Mouse (Mus musculus): ENCODE measurements around the gene Bcat1. TPM values are rescaled to one million over a fixed set of nuclear protein-coding genes. Genes with fewer than 3 reads are reported as not detected.

The Bcat1 gene
- total RNA-seq (2018; cell fraction: chromatin; rRNA removed): 1 to 10 TPM in 1 of 26 experiments, under 1 TPM in 1, not detected in 24; 0.25 to 5.5 TPM
- under 1 TPM in 5 of 26 experiments, not detected in 21; 0.15 to 0.44 (median 0.19) TPM for total RNA-seq (2018; cell fraction: cytosol; rRNA removed)
- total RNA-seq (2018; cell fraction: nucleus; rRNA removed): under 1 TPM in 2 of 26 experiments, not detected in 24; 0.17 to 0.96 TPM
- polyA plus RNA-seq (2018): not detected in 3 replicates

DNA sequence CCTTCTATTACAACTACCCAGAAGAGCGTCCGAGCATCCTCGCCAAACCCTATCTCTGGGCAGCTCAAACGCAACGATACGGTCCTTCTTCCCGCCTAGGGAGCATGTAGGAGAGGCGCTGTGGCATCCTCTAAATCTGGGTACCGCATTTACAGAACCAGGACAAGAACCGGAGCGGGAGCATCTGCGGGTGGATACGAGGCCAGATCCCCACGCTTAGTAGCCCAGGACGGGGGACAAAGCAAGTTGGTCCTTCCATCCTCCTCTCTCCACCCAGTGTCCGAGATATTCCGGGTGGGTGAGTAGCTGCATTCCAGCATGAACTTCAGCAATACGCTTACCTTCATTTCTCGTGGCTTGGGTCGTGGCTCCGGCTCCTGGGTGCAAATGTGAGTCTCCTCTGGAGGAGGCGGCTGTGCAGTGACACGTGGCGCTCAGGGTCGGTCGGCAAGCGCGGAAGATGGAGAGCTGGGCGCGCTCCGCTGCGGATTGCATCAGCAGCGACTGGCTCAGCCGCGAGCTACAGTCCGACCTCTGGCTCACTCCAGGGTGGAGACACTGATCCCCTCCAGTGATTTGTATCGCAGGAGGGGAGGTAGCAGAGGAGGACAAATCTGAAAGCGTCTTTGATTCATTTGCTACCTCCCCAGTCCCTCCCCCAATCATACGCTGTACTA is at the start of gene Bcat1:
Gene Bcat1, minus strand, starts transcription at position 637 of the 677 bp plus-strand sequence.
- Histone ChIP-seq H3K27ac (no peak within 1 kb of the TSS), H3K4me3 (ENCODE audit: inconsistent target) (peak within 1 kb of the TSS; percentile 15), H3K36me3 (ENCODE audit: inconsistent target) (no peaks in the 10 kb centered on the region), H3K79me2 (ENCODE audit: inconsistent target) (no peaks in the 10 kb centered on the region)
- 4% methylated on average over 39 of the region's 39 CpGs for WGBS (ENCODE audit: missing documents)

- no peaks in the 10 kb centered on the region for H3K36me3 ChIP-seq (ENCODE audit: inconsistent target)
- H3K4me3 ChIP-seq (ENCODE audit: inconsistent target): no peak overlapping the region
- peaks cover 87% of the 10 kb centered on the region for H3K79me2 ChIP-seq (ENCODE audit: inconsistent target)
- no peak overlapping the region for H3K27ac ChIP-seq
- WGBS (ENCODE audit: missing documents): 86% methylated on average over 7 of the region's 7 CpGs
These were observed 49.7 kb upstream of the Bcat1 start for GRCm38 (mm10) chr6:145125591-145126113.

DNA sequence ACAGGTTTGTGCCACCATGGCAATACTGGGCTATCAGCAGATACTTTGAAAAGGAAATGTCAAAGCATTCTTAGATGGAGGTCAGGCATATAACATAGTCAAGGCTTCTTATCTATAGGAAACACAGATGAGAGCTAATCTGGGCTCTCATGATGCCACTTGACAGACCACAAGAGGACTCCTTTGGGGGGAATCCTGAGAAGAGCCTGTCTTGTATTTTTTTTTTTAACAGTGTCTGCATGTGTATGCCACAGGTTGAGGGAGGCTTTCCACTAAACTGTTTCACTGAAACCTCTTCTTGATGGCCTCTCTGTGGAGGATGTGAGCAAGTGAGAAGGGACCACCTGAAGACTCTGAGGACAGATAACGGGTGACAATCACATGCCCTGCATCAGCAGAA is 48.6 kb upstream of the Bcat1 start:
- Histone ChIP-seq H3K27ac (no peak overlapping the region), H3K79me2 (ENCODE audit: inconsistent target) (peaks cover 76% of the 10 kb centered on the region), H3K4me3 (ENCODE audit: inconsistent target) (no peak overlapping the region), H3K36me3 (ENCODE audit: inconsistent target) (no peaks in the 10 kb centered on the region)
- 93% methylated on average over 1 of the region's 1 CpGs for WGBS (ENCODE audit: missing documents)

DNA sequence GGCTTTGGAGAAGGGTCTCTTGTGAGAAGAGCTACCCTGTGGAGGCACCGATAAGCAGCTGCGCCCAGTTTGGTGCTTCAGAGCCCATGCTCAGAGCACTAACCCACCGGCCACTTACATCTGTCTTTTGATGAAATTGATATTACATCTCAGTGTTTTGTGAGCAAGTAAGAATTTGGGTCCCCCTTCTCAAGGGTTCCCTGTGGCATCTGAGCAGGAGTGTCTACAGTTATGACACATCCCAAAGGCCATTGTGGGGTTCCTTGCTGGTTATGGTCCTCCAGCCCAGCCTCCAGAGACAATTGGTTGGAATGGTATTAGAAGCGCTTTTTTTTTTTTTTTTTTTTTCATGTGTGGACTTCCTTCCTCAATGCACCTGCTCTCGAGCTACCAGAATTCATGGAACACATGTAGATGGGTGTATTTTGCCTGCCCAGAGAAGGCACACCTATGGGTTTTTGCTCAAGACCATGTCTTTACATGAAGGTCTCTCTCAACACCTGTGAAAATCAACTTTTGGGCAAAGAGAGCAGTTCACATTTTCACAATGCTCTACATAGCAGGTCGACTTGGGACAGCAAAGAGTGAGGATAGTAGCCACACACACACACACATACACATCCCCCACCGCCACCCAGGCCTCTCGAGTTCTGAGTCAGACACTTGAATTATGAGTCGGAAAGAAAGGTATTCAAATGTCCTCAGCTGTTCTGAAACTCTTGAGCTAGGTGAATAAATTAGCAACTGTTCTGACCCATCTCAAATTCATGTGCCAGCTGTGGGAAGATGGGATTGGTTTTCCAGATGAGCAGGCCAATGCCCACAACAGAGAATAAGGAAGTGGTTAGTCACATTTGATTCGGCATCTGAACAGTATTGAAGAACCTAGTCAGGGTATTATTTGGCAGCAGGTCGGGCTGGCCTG is 47.4 kb upstream of the Bcat1 start:
- Histone ChIP-seq H3K36me3 (ENCODE audit: inconsistent target) (no peaks in the 10 kb centered on the region), H3K79me2 (ENCODE audit: inconsistent target) (peaks cover 64% of the 10 kb centered on the region), H3K4me3 (ENCODE audit: inconsistent target) (peak overlapping the region; percentile 85), H3K27ac (peak overlapping the region; percentile 95)
- 11% methylated on average over 11 of the region's 11 CpGs for WGBS (ENCODE audit: missing documents)

- 5% methylated on average over 8 of the region's 8 CpGs for WGBS (ENCODE audit: missing documents)
- peaks cover 56% of the 10 kb centered on the region for H3K79me2 ChIP-seq (ENCODE audit: inconsistent target)
- peak overlapping the region; percentile 95 for H3K27ac ChIP-seq
- H3K4me3 ChIP-seq (ENCODE audit: inconsistent target): peak overlapping the region; percentile 85
- no peaks in the 10 kb centered on the region for H3K36me3 ChIP-seq (ENCODE audit: inconsistent target)
These were observed 46.6 kb upstream of the Bcat1 start for GRCm38 (mm10) chr6:145122423-145123059.

DNA sequence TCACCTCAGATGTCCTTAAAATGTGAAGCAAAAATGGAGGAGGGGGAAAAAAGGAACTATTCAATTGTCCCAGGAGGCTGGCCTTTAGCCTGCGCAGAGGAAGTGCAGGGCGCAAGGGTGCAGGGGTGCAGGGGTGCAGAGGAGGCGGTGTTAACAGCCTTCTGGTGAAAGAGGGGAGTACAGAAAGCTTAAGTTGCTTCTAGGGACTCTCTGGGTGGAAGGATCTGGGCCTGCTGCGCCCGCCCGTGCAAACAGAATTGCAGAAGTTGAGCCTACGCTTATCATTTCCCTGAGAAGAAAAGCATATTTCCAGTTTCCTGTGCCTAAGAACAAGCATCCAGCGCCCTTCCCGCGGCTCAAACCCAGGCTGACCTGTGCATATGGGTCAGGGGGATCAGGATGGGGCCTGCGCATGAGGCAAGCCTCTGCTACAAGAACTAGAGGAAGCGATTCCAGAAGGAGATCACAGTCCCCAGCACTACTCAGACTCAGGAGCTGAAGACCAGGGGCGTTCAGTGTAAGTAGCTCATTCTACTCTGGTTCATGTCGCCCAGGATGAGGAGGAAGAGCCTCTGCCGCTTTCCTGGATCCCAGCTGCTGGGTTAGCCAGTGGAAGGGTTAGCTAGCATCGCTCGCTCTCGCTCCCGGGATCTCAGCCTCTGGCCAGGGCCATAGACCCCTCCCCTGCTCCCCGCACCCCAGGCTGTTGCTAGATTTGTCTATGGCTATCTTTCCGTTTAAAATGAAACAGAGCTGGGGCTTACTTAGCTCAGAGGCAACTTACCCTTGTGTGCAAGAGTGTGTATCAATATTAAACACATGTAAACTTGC is 45.8 kb upstream of the Bcat1 start:
- Histone ChIP-seq H3K79me2 (ENCODE audit: inconsistent target) (peaks cover 48% of the 10 kb centered on the region), H3K36me3 (ENCODE audit: inconsistent target) (no peaks in the 10 kb centered on the region), H3K27ac (peak overlapping the region; percentile 95), H3K4me3 (ENCODE audit: inconsistent target) (peak overlapping the region; percentile 85)
- WGBS (ENCODE audit: missing documents): under 1% methylated on average over 21 of the region's 21 CpGs

- H3K79me2 ChIP-seq (ENCODE audit: inconsistent target): peaks cover 40% of the 10 kb centered on the region
- peak overlapping the region; percentile 85 for H3K4me3 ChIP-seq (ENCODE audit: inconsistent target)
- peak overlapping the region; percentile 95 for H3K27ac ChIP-seq
- H3K36me3 ChIP-seq (ENCODE audit: inconsistent target): no peaks in the 10 kb centered on the region
- 7% methylated on average over 18 of the region's 18 CpGs for WGBS (ENCODE audit: missing documents)
These were observed 45.0 kb upstream of the Bcat1 start for GRCm38 (mm10) chr6:145120787-145121589.

- peaks cover 31% of the 10 kb centered on the region for H3K79me2 ChIP-seq (ENCODE audit: inconsistent target)
- 95% methylated on average over 2 of the region's 2 CpGs for WGBS (ENCODE audit: missing documents)
- H3K27ac ChIP-seq: no peak overlapping the region
- H3K4me3 ChIP-seq (ENCODE audit: inconsistent target): no peak overlapping the region
- H3K36me3 ChIP-seq (ENCODE audit: inconsistent target): no peaks in the 10 kb centered on the region
These were observed 44.1 kb upstream of the Bcat1 start for GRCm38 (mm10) chr6:145120086-145120485.

DNA sequence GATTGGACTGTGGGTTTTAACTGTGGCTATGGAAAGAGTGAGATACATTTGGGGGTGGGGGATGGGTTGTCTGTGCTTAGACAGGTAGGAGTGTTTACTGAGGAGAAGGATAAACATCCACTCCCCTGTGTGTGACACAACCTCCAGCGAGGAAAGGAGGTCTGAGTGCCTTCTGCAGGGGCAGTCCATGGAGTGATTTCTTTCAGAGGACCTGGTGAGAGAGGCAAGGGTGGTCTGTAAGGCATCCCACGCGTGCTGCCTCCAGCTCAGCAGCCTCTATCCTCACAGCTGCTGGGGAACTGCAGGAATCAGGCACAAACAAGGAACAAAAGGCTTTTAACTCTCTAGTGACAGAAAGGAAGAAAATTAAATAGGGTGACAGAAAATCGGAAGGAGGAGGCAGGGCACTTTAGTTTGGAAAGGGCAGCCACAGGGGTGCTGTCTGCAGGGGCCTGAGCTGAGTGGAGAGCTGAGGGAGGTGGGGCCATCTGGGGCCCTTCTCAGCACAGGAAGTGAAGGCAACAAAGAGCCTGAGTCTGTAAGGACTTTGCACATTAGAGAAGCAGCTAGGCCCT is 40.2 kb upstream of the Bcat1 start:
- no peaks in the 10 kb centered on the region for H3K79me2 ChIP-seq (ENCODE audit: inconsistent target)
- 94% methylated on average over 4 of the region's 4 CpGs for WGBS (ENCODE audit: missing documents)
- H3K36me3 ChIP-seq (ENCODE audit: inconsistent target): no peaks in the 10 kb centered on the region
- peak overlapping the region; percentile 34 for H3K27ac ChIP-seq
- no peak overlapping the region for H3K4me3 ChIP-seq (ENCODE audit: inconsistent target)

DNA sequence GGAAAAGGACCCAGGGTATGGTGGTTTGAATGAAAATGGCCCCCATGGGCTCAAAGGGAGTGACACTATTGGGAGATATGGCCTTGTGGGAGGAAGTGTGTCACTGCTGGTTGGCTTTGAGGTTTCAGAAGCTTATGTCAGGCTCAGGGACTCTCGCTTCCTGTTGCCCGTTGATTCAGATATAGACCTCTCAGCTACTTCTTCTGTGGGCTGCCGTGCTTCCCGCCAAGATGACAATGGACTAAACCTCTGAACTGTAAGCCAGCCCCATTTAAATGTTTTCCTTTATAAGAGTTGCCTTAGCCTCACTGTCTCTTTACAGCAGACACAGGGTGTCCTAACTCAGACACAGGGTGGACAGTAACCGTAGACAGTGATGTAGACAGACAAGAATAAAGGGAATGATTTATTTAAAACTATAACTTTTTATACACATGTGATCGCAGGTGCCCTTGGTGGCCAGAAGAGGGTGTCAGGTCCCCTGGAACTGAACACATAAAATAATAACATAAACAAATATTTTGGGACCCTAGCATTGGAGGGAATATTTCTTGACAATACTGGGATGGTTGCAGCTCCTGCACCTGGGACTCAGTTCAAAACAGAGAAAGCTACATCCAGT is 39.6 kb upstream of the Bcat1 start, which contains the start of gene Lrmp:
Gene Lrmp, plus strand, starts transcription at position 178 of the 622 bp plus-strand sequence.
- Histone ChIP-seq H3K4me3 (ENCODE audit: inconsistent target) (no peak within 1 kb of the TSS), H3K36me3 (ENCODE audit: inconsistent target) (no peaks in the 10 kb centered on the region), H3K27ac (peak within 1 kb of the TSS; percentile 34), H3K79me2 (ENCODE audit: inconsistent target) (no peaks in the 10 kb centered on the region)
- 38% methylated on average over 6 of the region's 6 CpGs for WGBS (ENCODE audit: missing documents)

GRCm38 (mm10) chr6:145114561-145114960 is 38.6 kb upstream of the Bcat1 start:
- 100% methylated on average over 2 of the region's 2 CpGs for WGBS (ENCODE audit: missing documents)
- H3K79me2 ChIP-seq (ENCODE audit: inconsistent target): no peaks in the 10 kb centered on the region
- no peak overlapping the region for H3K27ac ChIP-seq
- no peaks in the 10 kb centered on the region for H3K36me3 ChIP-seq (ENCODE audit: inconsistent target)
- no peak overlapping the region for H3K4me3 ChIP-seq (ENCODE audit: inconsistent target)

DNA sequence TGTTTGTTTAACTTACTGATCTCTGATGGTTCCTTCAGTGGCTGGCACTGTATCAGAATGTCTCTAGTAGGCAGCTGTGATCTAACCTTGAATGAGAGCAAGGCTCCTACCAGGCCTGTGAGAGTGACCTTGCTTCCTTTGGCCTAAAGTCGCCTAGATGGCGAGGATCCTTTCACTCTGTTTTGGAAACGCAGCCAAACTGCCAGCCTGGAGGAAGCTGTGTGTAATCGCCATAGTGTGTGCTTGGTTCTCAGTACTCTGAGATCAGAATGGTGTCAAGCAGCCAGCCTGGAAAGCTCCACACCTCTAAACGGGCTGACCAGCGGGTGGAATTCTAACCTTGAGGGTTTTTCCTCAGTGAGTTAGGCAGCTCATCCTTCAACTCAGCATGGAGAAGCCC is 36.9 kb upstream of the Bcat1 start:
- no peaks in the 10 kb centered on the region for H3K36me3 ChIP-seq (ENCODE audit: inconsistent target)
- WGBS (ENCODE audit: missing documents): 96% methylated on average over 6 of the region's 6 CpGs
- no peak overlapping the region for H3K27ac ChIP-seq
- no peak overlapping the region for H3K4me3 ChIP-seq (ENCODE audit: inconsistent target)
- H3K79me2 ChIP-seq (ENCODE audit: inconsistent target): no peaks in the 10 kb centered on the region

All from macrophage (primary cell).